Mouse (Mus musculus) liver, embryonic 14.5 days (tissue): ENCODE data around the gene Il17re. TPM values are rescaled to one million over a fixed set of nuclear protein-coding genes. Genes with fewer than 3 reads are reported as not detected.

Source experiments
- ATAC-seq: fragments of 200-750 bp; cut with Nextera tagmentation; 2 replicates; pipeline ENCODE4 v1.8.0; 2017; ENCODE audit warnings: moderate number of reproducible peaks, mild to moderate bottlenecking, moderate library complexity; ENCODE audit not compliant: insufficient read depth
- DNase-seq, 3 experiments: peaks; one replicate each; pipeline ENCODE4 v3.0.0-alpha.2; 2012 to 2013; ENCODE audit warnings: low read depth in 3 of 3, low spot score in 3 of 3
- H3K27ac ChIP-seq: fragments of 300-500 bp; sonication (generic); 2 replicates; pipeline ENCODE4 v1.5.1; 2014; ENCODE audit warnings: moderate library complexity, mild to moderate bottlenecking, control low read depth, inconsistent platforms
- H3K27me3 ChIP-seq: fragments of 300-500 bp; sonication (generic); 2 replicates; pipeline ENCODE4 v1.6.1; 2014; ENCODE audit warnings: mild to moderate bottlenecking, low read length, moderate library complexity; ENCODE audit not compliant: control insufficient read depth, insufficient read depth
- H3K36me3 ChIP-seq: fragments of 300-500 bp; sonication (generic); replicated peaks from 2 replicates; pipeline ENCODE4 v1.6.1; 2014; ENCODE audit warnings: low read depth; ENCODE audit not compliant: control insufficient read depth, insufficient read depth
- H3K4me1 ChIP-seq, 2 experiments: fragments of 200-500 bp in 1 of 2; fragments of 300-500 bp in 1 of 2; sonication (generic) in 1 of 2; replicated peaks; 2 replicates each; pipeline ENCODE4 v1.6.1; 2012 to 2014; ENCODE audit warnings: antibody characterized with exemption in 1 of 2, inconsistent platforms in 1 of 2, low read length in 1 of 2; ENCODE audit not compliant: control insufficient read depth in 2 of 2, insufficient read depth in 2 of 2
- H3K4me2 ChIP-seq: fragments of 300-500 bp; sonication (generic); 2 replicates; pipeline ENCODE4 v1.6.1; 2014; ENCODE audit warnings: low read depth, mild to moderate bottlenecking, control low read depth, moderate library complexity
- H3K4me3 ChIP-seq, 2 experiments: fragments of 200-500 bp in 1 of 2; fragments of 300-500 bp in 1 of 2; sonication (generic) in 1 of 2; 2 replicates each; pipeline ENCODE4 v1.5.1; 2012 to 2014; ENCODE audit warnings: low read depth in 2 of 2, low read length in 2 of 2, mild to moderate bottlenecking in 2 of 2, control low read depth in 1 of 2, inconsistent platforms in 1 of 2, moderate library complexity in 1 of 2; ENCODE audit not compliant: insufficient read depth in 1 of 2
- H3K9ac ChIP-seq: fragments of 300-500 bp; sonication (generic); replicated peaks from 2 replicates; pipeline ENCODE4 v1.6.1; 2014; ENCODE audit warnings: mild to moderate bottlenecking, control low read depth, moderate library complexity
- H3K9me3 ChIP-seq: fragments of 300-500 bp; sonication (generic); 2 replicates; pipeline ENCODE4 v1.6.1; 2016; ENCODE audit warnings: low read length, mixed read lengths; ENCODE audit not compliant: control insufficient read depth
- CTCF ChIP-seq: IDR thresholded peaks from 2 replicates; pipeline ENCODE4 v1.5.1; 2016; ENCODE audit warnings: antibody characterized with exemption, low read depth, control low read depth
- EP300 ChIP-seq: IDR thresholded peaks from 2 replicates; pipeline ENCODE4 v1.6.1; 2016; ENCODE audit warnings: antibody characterized with exemption, low read depth
- WGBS: fragments of 180-500 bp; shearing (Covaris S2); extraction: QIAGEN DNeasy Blood & Tissue Kit; methylation state at CpG from one replicate; pipeline ENCODE4 v1.1.7; 2014; ENCODE audit not compliant: insufficient replicate concordance; 5-methylcytosine and 5-hydroxymethylcytosine counted together
- microRNA-seq: library from miRNA; unstranded; fragments of <30 nt; microRNA quantifications from one replicate; pipeline ENCODE4, GENCODE M21; 2016
- polyA plus RNA-seq, 2 experiments: library from polyadenylated mRNA; depleted of rRNA in 1 of 2; stranded (reverse) in 1 of 2; unstranded in 1 of 2; fragments of >200 nt; fragmentation: Nextera tagmentation in 1 of 2; extraction: Ambion mirVana in 1 of 2; gene quantifications; 2 replicates each; pipeline versions ENCODE4 v1.2.1 to v1.2.3; 2012 to 2014

Il17re gene
- polyA plus RNA-seq, 2 experiments, result 0.08 to 0.11 TPM

DNA sequence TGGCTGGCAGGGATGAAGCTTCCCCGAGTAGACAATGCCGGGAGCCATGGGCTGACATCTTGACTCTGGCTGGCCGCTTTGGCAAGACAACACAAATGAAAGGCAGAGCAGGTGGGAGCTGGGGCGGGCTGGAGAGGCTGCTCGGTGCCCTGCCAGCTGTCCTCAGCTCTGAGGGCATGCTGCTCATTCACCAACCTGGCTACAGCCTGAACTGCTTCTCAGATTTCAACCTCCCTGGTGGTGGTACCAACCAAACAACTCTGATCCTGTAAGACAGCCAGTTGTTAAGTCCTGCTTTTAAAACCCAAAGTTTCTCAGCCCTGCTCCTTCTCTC, 50.6 kb downstream of the Il17re start:
- WGBS, result 53% methylated on average over 5 of the region's 5 CpGs
- no peak for ATAC-seq
- no peak overlapping the region for H3K9ac ChIP-seq

GRCm38 (mm10) chr6:113513944-113514343, 55.7 kb downstream of the Il17re start:
- Histone ChIP-seq H3K4me2 (no peak overlapping the region), H3K4me3 (no peak overlapping the region), H3K9me3 (no peaks in the 10 kb centered on the region), H3K27ac (no peak overlapping the region), H3K4me1 (no peaks in the 10 kb centered on the region), H3K27me3 (no peaks in the 10 kb centered on the region), H3K36me3 (peaks cover 38% of the 10 kb centered on the region), H3K9ac (no peak overlapping the region)
- no peak for TF ChIP-seq CTCF
- whole genome bisulfite sequencing, result 89% methylated on average over 6 of the region's 6 CpGs
- no peak for ATAC-seq
- no peak for DNase-seq

More for the DNA sequence above, 50.6 kb downstream of the Il17re start:
- H3K9me3 ChIP-seq, result no peaks in the 10 kb centered on the region
- no peak for DNase-seq
- H3K4me3 ChIP-seq, result no peak overlapping the region
- H3K4me1 ChIP-seq, result no peaks in the 10 kb centered on the region
- TF ChIP-seq EP300 (no peak), CTCF (no peak)
- no peaks in the 10 kb centered on the region for H3K36me3 ChIP-seq
- no peaks in the 10 kb centered on the region for H3K27me3 ChIP-seq
- no peak overlapping the region for H3K4me2 ChIP-seq
- H3K27ac ChIP-seq, result no peak overlapping the region

- H3K27me3 ChIP-seq, result no peaks in the 10 kb centered on the region
- ATAC-seq (no peak), DNase-seq (no peak)
- no peak for TF ChIP-seq CTCF
- TF ChIP-seq EP300, result no peak
- H3K4me1 ChIP-seq, result no peaks in the 10 kb centered on the region
- H3K27ac ChIP-seq, result no peak overlapping the region
- no peak overlapping the region for H3K4me3 ChIP-seq
- no peak overlapping the region for H3K4me2 ChIP-seq
- peaks cover 45% of the 10 kb centered on the region for H3K36me3 ChIP-seq
- WGBS, result 54% methylated on average over 3 of the region's 3 CpGs
- H3K9ac ChIP-seq, result no peak overlapping the region
- H3K9me3 ChIP-seq, result no peaks in the 10 kb centered on the region
These were observed 56.3 kb downstream of the Il17re start for GRCm38 (mm10) chr6:113514600-113514999.

- H3K9me3 ChIP-seq, result no peaks in the 10 kb centered on the region
- TF ChIP-seq EP300 (no peak), CTCF (no peak)
- no peak overlapping the region for H3K9ac ChIP-seq
- H3K36me3 ChIP-seq, result peaks cover 61% of the 10 kb centered on the region
- 38% methylated on average over 8 of the region's 8 CpGs for WGBS
- H3K4me2 ChIP-seq, result no peak overlapping the region
- no peaks in the 10 kb centered on the region for H3K4me1 ChIP-seq
- no peak overlapping the region for H3K4me3 ChIP-seq
- no peak overlapping the region for H3K27ac ChIP-seq
- ATAC-seq, result no peak
- no peak for DNase-seq
- no peaks in the 10 kb centered on the region for H3K27me3 ChIP-seq
These were observed 59.3 kb downstream of the Il17re start for GRCm38 (mm10) chr6:113517434-113518080.

Small RNA genes within 50 kb of the gene (microRNA-seq; reads per million reads assigned to microRNA genes)
- gene Gm24387, result not detected

Other genes starting within 250 kb of the Il17re start
- 11.6 and 13.6 TPM in 2 replicates for gene Mtmr14, start 220.6 kb upstream of the Il17re start, polyA plus RNA-seq (2012; rRNA removed)
- 16.0 and 17.0 TPM in 2 replicates for gene Mtmr14, start 220.6 kb upstream of the Il17re start, polyA plus RNA-seq (2014; fragmentation: Nextera tagmentation; extraction: Ambion mirVana)
- 0.02 TPM in 2 replicates for gene Cpne9, start 176.2 kb upstream of the Il17re start, polyA plus RNA-seq (2012; rRNA removed)
- gene Cpne9, start 176.2 kb upstream of the Il17re start, polyA plus RNA-seq (2014; fragmentation: Nextera tagmentation; extraction: Ambion mirVana), result not detected in 2 replicates
- gene Brpf1, start 151.3 kb upstream of the Il17re start, polyA plus RNA-seq (2012; rRNA removed), result 9.4 and 11.7 TPM in 2 replicates
- gene Brpf1, start 151.3 kb upstream of the Il17re start, polyA plus RNA-seq (2014; fragmentation: Nextera tagmentation; extraction: Ambion mirVana), result 6.7 and 7.5 TPM in 2 replicates
- gene Ogg1, start 131.5 kb upstream of the Il17re start, polyA plus RNA-seq (2012; rRNA removed), result 8.0 TPM in 2 replicates
- gene Ogg1, start 131.5 kb upstream of the Il17re start, polyA plus RNA-seq (2014; fragmentation: Nextera tagmentation; extraction: Ambion mirVana), result 4.5 and 5.1 TPM in 2 replicates
- 6.9 and 9.0 TPM in 2 replicates for gene Camk1, start 114.5 kb upstream of the Il17re start, polyA plus RNA-seq (2012; rRNA removed)
- 16.3 and 19.7 TPM in 2 replicates for gene Camk1, start 114.5 kb upstream of the Il17re start, polyA plus RNA-seq (2014; fragmentation: Nextera tagmentation; extraction: Ambion mirVana)
- 10.3 and 15.1 TPM in 2 replicates for gene Tada3, start 80.6 kb upstream of the Il17re start, polyA plus RNA-seq (2012; rRNA removed)
- gene Tada3, start 80.6 kb upstream of the Il17re start, polyA plus RNA-seq (2014; fragmentation: Nextera tagmentation; extraction: Ambion mirVana), result 15.6 and 18.7 TPM in 2 replicates
- 37.2 and 43.7 TPM in 2 replicates for gene Arpc4, start 80.4 kb upstream of the Il17re start, polyA plus RNA-seq (2012; rRNA removed)
- gene Arpc4, start 80.4 kb upstream of the Il17re start, polyA plus RNA-seq (2014; fragmentation: Nextera tagmentation; extraction: Ambion mirVana), result 102 and 103 TPM in 2 replicates
- gene Ttll3, start 69.2 kb upstream of the Il17re start, polyA plus RNA-seq (2012; rRNA removed), result 1.6 and 2.3 TPM in 2 replicates
- gene Ttll3, start 69.2 kb upstream of the Il17re start, polyA plus RNA-seq (2014; fragmentation: Nextera tagmentation; extraction: Ambion mirVana), result 0.41 and 0.44 TPM in 2 replicates
- 8.1 and 12.8 TPM in 2 replicates for gene Rpusd3, start 39.1 kb upstream of the Il17re start, polyA plus RNA-seq (2012; rRNA removed)
- gene Rpusd3, start 39.1 kb upstream of the Il17re start, polyA plus RNA-seq (2014; fragmentation: Nextera tagmentation; extraction: Ambion mirVana), result 8.6 and 11.0 TPM in 2 replicates
- 0.02 TPM in 2 replicates for gene Cidec, start 22.7 kb upstream of the Il17re start, polyA plus RNA-seq (2012; rRNA removed)
- 0.13 TPM in 1 of 2 replicates, not detected in the other for gene Cidec, start 22.7 kb upstream of the Il17re start, polyA plus RNA-seq (2014; fragmentation: Nextera tagmentation; extraction: Ambion mirVana)
- gene Jagn1, start 15.9 kb upstream of the Il17re start, polyA plus RNA-seq (2012; rRNA removed), result 23.1 and 24.3 TPM in 2 replicates
- 27.0 and 31.7 TPM in 2 replicates for gene Jagn1, start 15.9 kb upstream of the Il17re start, polyA plus RNA-seq (2014; fragmentation: Nextera tagmentation; extraction: Ambion mirVana)
- 3.4 and 4.3 TPM in 2 replicates for gene Il17rc, start 12.9 kb downstream of the Il17re start, polyA plus RNA-seq (2012; rRNA removed)
- gene Il17rc, start 12.9 kb downstream of the Il17re start, polyA plus RNA-seq (2014; fragmentation: Nextera tagmentation; extraction: Ambion mirVana), result 3.4 and 5.6 TPM in 2 replicates
- 2.7 and 3.1 TPM in 2 replicates for gene Creld1, start 24.8 kb downstream of the Il17re start, polyA plus RNA-seq (2012; rRNA removed)
- gene Creld1, start 24.8 kb downstream of the Il17re start, polyA plus RNA-seq (2014; fragmentation: Nextera tagmentation; extraction: Ambion mirVana), result 3.9 and 5.1 TPM in 2 replicates
- not detected in 2 replicates for gene Prrt3, start 43.4 kb downstream of the Il17re start, polyA plus RNA-seq (2012; rRNA removed)
- not detected in 2 replicates for gene Prrt3, start 43.4 kb downstream of the Il17re start, polyA plus RNA-seq (2014; fragmentation: Nextera tagmentation; extraction: Ambion mirVana)
- 16.3 and 20.7 TPM in 2 replicates for gene Emc3, start 73.2 kb downstream of the Il17re start, polyA plus RNA-seq (2012; rRNA removed)
- gene Emc3, start 73.2 kb downstream of the Il17re start, polyA plus RNA-seq (2014; fragmentation: Nextera tagmentation; extraction: Ambion mirVana), result 39.4 and 41.5 TPM in 2 replicates
- gene Fancd2, start 73.2 kb downstream of the Il17re start, polyA plus RNA-seq (2012; rRNA removed), result 6.9 and 8.4 TPM in 2 replicates
- 9.1 and 10.7 TPM in 2 replicates for gene Fancd2, start 73.2 kb downstream of the Il17re start, polyA plus RNA-seq (2014; fragmentation: Nextera tagmentation; extraction: Ambion mirVana)
- gene Fancd2os, start 142.2 kb downstream of the Il17re start, polyA plus RNA-seq (2012; rRNA removed), result 0.03 and 0.04 TPM in 2 replicates
- gene Fancd2os, start 142.2 kb downstream of the Il17re start, polyA plus RNA-seq (2014; fragmentation: Nextera tagmentation; extraction: Ambion mirVana), result 0.14 TPM in 1 of 2 replicates, not detected in the other
- 66.6 and 71.1 TPM in 2 replicates for gene Brk1, start 146.3 kb downstream of the Il17re start, polyA plus RNA-seq (2012; rRNA removed)
- gene Brk1, start 146.3 kb downstream of the Il17re start, polyA plus RNA-seq (2014; fragmentation: Nextera tagmentation; extraction: Ambion mirVana), result 86.4 and 88.8 TPM in 2 replicates
- 3.9 and 5.0 TPM in 2 replicates for gene Vhl, start 165.5 kb downstream of the Il17re start, polyA plus RNA-seq (2012; rRNA removed)
- 7.4 and 8.0 TPM in 2 replicates for gene Vhl, start 165.5 kb downstream of the Il17re start, polyA plus RNA-seq (2014; fragmentation: Nextera tagmentation; extraction: Ambion mirVana)
- 19.1 and 27.0 TPM in 2 replicates for gene Irak2, start 180.0 kb downstream of the Il17re start, polyA plus RNA-seq (2012; rRNA removed)
- gene Irak2, start 180.0 kb downstream of the Il17re start, polyA plus RNA-seq (2014; fragmentation: Nextera tagmentation; extraction: Ambion mirVana), result 4.9 and 7.0 TPM in 2 replicates
- 10.6 and 15.4 TPM in 2 replicates for gene Tatdn2, start 238.6 kb downstream of the Il17re start, polyA plus RNA-seq (2012; rRNA removed)
- gene Tatdn2, start 238.6 kb downstream of the Il17re start, polyA plus RNA-seq (2014; fragmentation: Nextera tagmentation; extraction: Ambion mirVana), result 1.0 and 1.3 TPM in 2 replicates